Mouse (Mus musculus): Measurements from ENCODE around the gene Fars2. TPM values are rescaled to one million over a fixed set of nuclear protein-coding genes. Genes with fewer than 3 reads are reported as not detected.
"Not testable (repeated sequence)": the region's sequence is repeated elsewhere in the genome, so short reads cannot be mapped to it uniquely, and the experiment has no call there.

Gene Fars2
- polyA plus RNA-seq, 1 experiment from 2014 or later, result 32.2 TPM

DNA sequence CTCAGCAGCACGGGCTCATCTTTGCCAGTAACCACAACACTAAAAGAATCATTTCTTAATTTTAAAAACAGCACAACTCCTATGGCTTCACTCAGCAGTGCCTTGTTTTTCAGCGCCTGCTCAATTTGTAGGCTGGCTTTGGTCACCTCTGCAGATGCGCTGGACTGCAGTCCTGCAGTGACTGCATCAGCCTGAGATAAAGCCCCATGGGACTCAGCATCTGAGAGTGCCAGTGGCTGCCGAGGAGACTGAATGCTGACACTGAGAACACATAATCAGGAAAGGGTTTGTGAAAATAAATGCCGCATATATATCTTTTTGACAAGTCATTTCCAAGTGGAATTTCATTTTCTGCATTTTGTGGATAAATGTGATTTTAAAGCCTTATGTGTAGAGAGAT lies 268.9 kb downstream of the Fars2 start:
- H3K27me3 ChIP-seq (replicated peaks; ENCODE audit: control insufficient read depth, insufficient read depth, low read length), result no peaks in the 10 kb centered on the region
- ATAC-seq, result no peak
- H3K4me1 ChIP-seq (replicated peaks; ENCODE audit: control insufficient read depth, insufficient read depth, low read length), result no peaks in the 10 kb centered on the region
- H3K9ac ChIP-seq (replicated peaks; ENCODE audit: low read depth, low read length), result no peak overlapping the region
- H3K36me3 ChIP-seq (ENCODE audit: control insufficient read depth, insufficient read depth), result no peaks in the 10 kb centered on the region
- no peak overlapping the region for H3K4me3 ChIP-seq (replicated peaks; ENCODE audit: low read length)
- whole genome bisulfite sequencing, result 81% methylated on average over 5 of the region's 5 CpGs
- no peak overlapping the region for H3K4me2 ChIP-seq (ENCODE audit: low read length)
- H3K27ac ChIP-seq (ENCODE audit: low read length), result no peak overlapping the region
- no peaks in the 10 kb centered on the region for H3K9me3 ChIP-seq (ENCODE audit: control insufficient read depth, low read length)

DNA sequence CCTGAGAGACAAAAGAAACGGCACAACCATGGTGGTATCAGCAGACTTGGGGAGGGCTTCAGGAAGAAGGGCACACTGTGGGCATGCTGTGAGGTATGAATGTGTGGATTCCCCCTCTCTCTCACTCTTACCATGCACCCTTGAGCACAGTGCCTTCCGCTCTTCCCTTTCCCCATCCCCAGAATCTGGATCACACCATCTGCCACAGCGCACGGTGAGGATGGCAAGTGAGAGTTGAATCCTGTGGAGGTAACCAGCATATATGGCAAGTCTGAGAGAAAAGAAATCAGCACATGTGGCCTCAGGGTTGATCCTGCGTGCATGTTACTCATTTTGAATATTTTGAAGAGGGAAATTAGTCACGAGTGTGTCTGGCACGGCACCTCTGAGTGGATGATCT lies 274.7 kb downstream of the Fars2 start:
- Histone ChIP-seq H3K27ac (ENCODE audit: low read length) (no peak overlapping the region), H3K36me3 (ENCODE audit: control insufficient read depth, insufficient read depth) (no peaks in the 10 kb centered on the region), H3K4me2 (ENCODE audit: low read length) (no peak overlapping the region), H3K4me3 (replicated peaks; ENCODE audit: low read length) (no peak overlapping the region), H3K4me1 (replicated peaks; ENCODE audit: control insufficient read depth, insufficient read depth, low read length) (no peaks in the 10 kb centered on the region), H3K9me3 (ENCODE audit: control insufficient read depth, low read length) (no peaks in the 10 kb centered on the region), H3K9ac (replicated peaks; ENCODE audit: low read depth, low read length) (no peak overlapping the region), H3K27me3 (replicated peaks; ENCODE audit: control insufficient read depth, insufficient read depth, low read length) (no peaks in the 10 kb centered on the region)
- 75% methylated on average over 7 of the region's 7 CpGs for WGBS
- ATAC-seq, result no peak

DNA sequence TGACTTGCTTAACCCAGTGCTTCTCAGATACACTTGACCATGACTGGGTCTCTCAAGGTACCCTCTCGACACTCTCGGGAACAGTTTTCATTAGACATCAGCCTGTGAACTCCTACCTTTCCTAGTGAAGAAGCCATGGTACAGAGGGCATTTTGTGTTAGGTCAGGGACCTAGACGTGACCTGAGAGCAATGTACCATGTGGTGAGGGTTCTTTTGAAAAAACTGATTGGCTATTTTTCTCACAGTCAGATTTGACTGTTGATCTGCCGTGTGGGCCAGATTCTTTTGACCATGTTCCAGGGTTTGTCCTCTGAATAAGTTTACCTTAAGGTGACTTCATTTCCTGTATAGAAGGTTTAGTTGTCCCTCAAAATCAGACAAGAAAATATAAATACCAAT lies 275.5 kb downstream of the Fars2 start:
- H3K36me3 ChIP-seq (ENCODE audit: control insufficient read depth, insufficient read depth), result no peaks in the 10 kb centered on the region
- no peak for ATAC-seq
- no peak overlapping the region for H3K9ac ChIP-seq (replicated peaks; ENCODE audit: low read depth, low read length)
- H3K4me1 ChIP-seq (replicated peaks; ENCODE audit: control insufficient read depth, insufficient read depth, low read length), result no peaks in the 10 kb centered on the region
- no peak overlapping the region for H3K4me2 ChIP-seq (ENCODE audit: low read length)
- H3K27me3 ChIP-seq (replicated peaks; ENCODE audit: control insufficient read depth, insufficient read depth, low read length), result no peaks in the 10 kb centered on the region
- H3K9me3 ChIP-seq (ENCODE audit: control insufficient read depth, low read length), result no peaks in the 10 kb centered on the region
- H3K27ac ChIP-seq (ENCODE audit: low read length), result no peak overlapping the region
- no peak overlapping the region for H3K4me3 ChIP-seq (replicated peaks; ENCODE audit: low read length)
- WGBS, result 88% methylated on average over 4 of the region's 4 CpGs

DNA sequence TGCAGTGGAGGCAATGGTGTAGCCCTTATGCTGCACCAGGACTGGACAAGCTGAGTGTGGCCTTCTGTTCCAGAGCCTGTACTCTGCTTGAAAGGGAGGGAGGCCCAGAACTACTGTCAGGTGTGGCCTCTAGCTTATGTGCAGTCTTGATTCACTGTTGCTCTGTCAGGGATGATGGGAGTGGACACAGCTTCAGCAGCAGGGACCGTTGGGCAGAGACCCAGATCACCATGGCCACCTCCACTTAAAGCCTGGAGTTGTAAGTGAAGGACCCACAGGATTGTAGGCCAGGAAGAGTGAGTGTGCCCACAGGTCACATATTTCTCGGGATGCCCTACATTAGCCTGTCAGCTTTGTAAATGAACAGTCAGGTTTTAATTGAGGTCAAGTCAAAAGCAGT lies 283.8 kb downstream of the Fars2 start:
- 84% methylated on average over 2 of the region's 2 CpGs for WGBS
- H3K4me3 ChIP-seq (replicated peaks; ENCODE audit: low read length), result no peak overlapping the region
- no peaks in the 10 kb centered on the region for H3K27me3 ChIP-seq (replicated peaks; ENCODE audit: control insufficient read depth, insufficient read depth, low read length)
- no peak overlapping the region for H3K27ac ChIP-seq (ENCODE audit: low read length)
- no peak overlapping the region for H3K9ac ChIP-seq (replicated peaks; ENCODE audit: low read depth, low read length)
- H3K4me1 ChIP-seq (replicated peaks; ENCODE audit: control insufficient read depth, insufficient read depth, low read length), result no peaks in the 10 kb centered on the region
- no peaks in the 10 kb centered on the region for H3K36me3 ChIP-seq (ENCODE audit: control insufficient read depth, insufficient read depth)
- H3K4me2 ChIP-seq (ENCODE audit: low read length), result no peak overlapping the region
- no peaks in the 10 kb centered on the region for H3K9me3 ChIP-seq (ENCODE audit: control insufficient read depth, low read length)
- ATAC-seq, result no peak

DNA sequence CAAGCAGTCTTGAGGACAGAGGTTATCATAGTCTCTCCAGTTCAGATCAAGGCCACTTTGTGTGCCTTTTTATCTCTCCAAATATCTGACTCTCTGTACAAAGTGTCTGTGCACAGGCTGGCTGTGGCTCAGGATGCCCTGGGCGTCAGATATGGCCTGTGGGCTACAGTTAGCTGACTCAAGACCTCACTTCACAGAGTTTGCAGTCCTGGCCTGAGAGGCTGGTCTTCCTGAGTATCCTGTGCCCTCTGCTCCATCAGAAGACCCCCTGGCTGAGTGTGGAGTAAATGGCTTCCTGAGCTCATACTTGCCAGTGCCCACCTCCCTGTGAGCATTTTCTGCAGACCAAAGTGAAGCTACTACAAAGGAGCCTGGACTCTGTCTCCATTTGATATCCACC lies 296.1 kb downstream of the Fars2 start:
- Histone ChIP-seq H3K36me3 (ENCODE audit: control insufficient read depth, insufficient read depth) (no peaks in the 10 kb centered on the region), H3K27me3 (replicated peaks; ENCODE audit: control insufficient read depth, insufficient read depth, low read length) (no peaks in the 10 kb centered on the region), H3K27ac (ENCODE audit: low read length) (no peak overlapping the region), H3K4me3 (replicated peaks; ENCODE audit: low read length) (no peak overlapping the region), H3K4me1 (replicated peaks; ENCODE audit: control insufficient read depth, insufficient read depth, low read length) (no peaks in the 10 kb centered on the region), H3K9ac (replicated peaks; ENCODE audit: low read depth, low read length) (no peak overlapping the region), H3K9me3 (ENCODE audit: control insufficient read depth, low read length) (no peaks in the 10 kb centered on the region), H3K4me2 (ENCODE audit: low read length) (no peak overlapping the region)
- no peak for ATAC-seq
- 76% methylated on average over 1 of the region's 1 CpGs for WGBS

DNA sequence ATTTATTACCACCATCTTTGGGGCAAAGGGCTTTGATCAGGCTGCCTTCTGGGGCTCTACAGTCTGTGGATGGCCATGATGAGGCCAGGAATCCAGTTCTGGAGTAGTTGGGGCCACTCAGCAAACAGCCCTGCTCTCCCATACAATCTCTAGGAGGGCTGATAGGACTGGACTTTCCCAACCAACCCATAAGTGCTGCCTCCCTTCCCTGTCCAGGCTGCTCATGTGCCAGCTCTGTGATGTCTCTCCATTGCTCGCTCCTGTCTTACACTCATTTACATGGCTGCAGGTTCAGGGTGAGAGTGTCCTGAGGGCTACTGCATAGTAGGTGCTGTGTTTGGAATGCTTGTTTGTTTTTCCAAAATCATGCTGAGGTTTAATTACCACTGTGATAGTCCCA lies 298.0 kb downstream of the Fars2 start:
- H3K4me1 ChIP-seq (replicated peaks; ENCODE audit: control insufficient read depth, insufficient read depth, low read length), result no peaks in the 10 kb centered on the region
- H3K4me3 ChIP-seq (replicated peaks; ENCODE audit: low read length), result no peak overlapping the region
- no peaks in the 10 kb centered on the region for H3K9me3 ChIP-seq (ENCODE audit: control insufficient read depth, low read length)
- WGBS, result 100% methylated on average over 1 of the region's 1 CpGs
- no peak overlapping the region for H3K4me2 ChIP-seq (ENCODE audit: low read length)
- no peak overlapping the region for H3K27ac ChIP-seq (ENCODE audit: low read length)
- no peaks in the 10 kb centered on the region for H3K27me3 ChIP-seq (replicated peaks; ENCODE audit: control insufficient read depth, insufficient read depth, low read length)
- no peak for ATAC-seq
- no peaks in the 10 kb centered on the region for H3K36me3 ChIP-seq (ENCODE audit: control insufficient read depth, insufficient read depth)
- H3K9ac ChIP-seq (replicated peaks; ENCODE audit: low read depth, low read length), result no peak overlapping the region

DNA sequence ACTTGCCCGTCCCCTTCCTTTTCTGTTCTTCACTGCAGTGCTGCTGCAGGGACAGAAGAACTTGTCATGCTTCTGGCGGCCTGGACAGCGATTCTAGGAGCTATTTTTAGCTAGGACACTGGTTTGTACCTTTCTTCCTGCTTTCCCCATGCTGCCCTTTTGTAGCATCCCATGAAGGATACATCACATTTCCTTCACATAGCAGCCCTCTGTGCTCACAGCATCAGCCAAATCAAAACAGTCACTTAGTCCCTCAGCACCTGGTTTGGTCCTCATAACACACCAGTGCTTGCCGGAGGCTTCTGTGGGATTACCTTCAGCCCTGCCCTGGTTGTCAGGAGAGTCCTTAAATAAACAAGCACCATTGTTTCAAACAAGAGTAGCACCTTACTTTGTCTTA lies 299.3 kb downstream of the Fars2 start:
- no peaks in the 10 kb centered on the region for H3K4me1 ChIP-seq (replicated peaks; ENCODE audit: control insufficient read depth, insufficient read depth, low read length)
- no peaks in the 10 kb centered on the region for H3K36me3 ChIP-seq (ENCODE audit: control insufficient read depth, insufficient read depth)
- H3K4me3 ChIP-seq (replicated peaks; ENCODE audit: low read length), result no peak overlapping the region
- H3K27ac ChIP-seq (ENCODE audit: low read length), result no peak overlapping the region
- ATAC-seq, result no peak
- 80% methylated on average over 4 of the region's 4 CpGs for WGBS
- H3K9ac ChIP-seq (replicated peaks; ENCODE audit: low read depth, low read length), result no peak overlapping the region
- H3K4me2 ChIP-seq (ENCODE audit: low read length), result no peak overlapping the region
- H3K9me3 ChIP-seq (ENCODE audit: control insufficient read depth, low read length), result no peaks in the 10 kb centered on the region
- no peaks in the 10 kb centered on the region for H3K27me3 ChIP-seq (replicated peaks; ENCODE audit: control insufficient read depth, insufficient read depth, low read length)

DNA sequence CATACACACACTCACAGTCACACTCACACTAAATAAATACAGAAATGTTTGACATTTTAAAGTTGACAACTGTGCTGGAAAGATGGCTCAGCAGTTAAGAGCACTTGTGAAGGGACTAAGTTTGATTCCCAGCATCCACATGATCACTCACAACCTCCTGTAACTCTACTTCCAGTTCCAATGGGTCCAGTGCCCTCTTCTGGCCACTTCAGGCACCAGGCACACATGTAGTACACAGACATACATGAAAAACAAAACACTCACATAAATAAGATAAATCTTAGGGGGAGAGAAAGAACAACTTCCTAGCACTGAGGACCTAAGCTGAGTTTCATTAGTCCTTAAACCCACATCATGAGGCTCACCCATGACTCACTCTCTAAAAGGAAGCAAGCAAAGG lies 302.1 kb downstream of the Fars2 start:
- H3K4me1 ChIP-seq (replicated peaks; ENCODE audit: control insufficient read depth, insufficient read depth, low read length), result no peaks in the 10 kb centered on the region
- H3K4me3 ChIP-seq (replicated peaks; ENCODE audit: low read length), result no peak overlapping the region
- no peak for ATAC-seq
- no peaks in the 10 kb centered on the region for H3K27me3 ChIP-seq (replicated peaks; ENCODE audit: control insufficient read depth, insufficient read depth, low read length)
- no peak overlapping the region for H3K9ac ChIP-seq (replicated peaks; ENCODE audit: low read depth, low read length)
- H3K27ac ChIP-seq (ENCODE audit: low read length), result no peak overlapping the region
- H3K9me3 ChIP-seq (ENCODE audit: control insufficient read depth, low read length), result 0 out of 2 replicates have a peak, but pooled peaks cover 3% of the 10 kb centered on the region
- H3K36me3 ChIP-seq (ENCODE audit: control insufficient read depth, insufficient read depth), result no peaks in the 10 kb centered on the region
- H3K4me2 ChIP-seq (ENCODE audit: low read length), result no peak overlapping the region

DNA sequence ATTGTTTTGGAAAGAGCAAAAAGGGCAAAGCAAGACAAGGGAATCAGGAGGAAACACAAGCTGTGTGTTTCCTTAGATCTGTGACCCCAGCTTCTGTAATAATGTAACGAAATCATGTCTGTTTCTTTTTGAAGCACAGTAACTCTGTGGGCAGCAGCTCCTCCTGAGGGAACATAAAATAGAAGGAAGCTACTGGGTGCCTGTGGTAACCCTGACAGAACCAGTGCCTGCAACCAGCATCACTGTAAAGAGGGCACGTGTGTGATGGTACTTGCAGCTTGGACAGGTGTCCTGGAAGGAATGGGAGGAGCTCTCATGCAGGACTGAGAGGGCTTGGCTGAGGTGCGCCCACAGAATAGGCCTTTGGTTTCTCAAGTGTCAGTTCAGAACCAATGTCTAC lies 305.2 kb downstream of the Fars2 start:
- no peak overlapping the region for H3K4me2 ChIP-seq (ENCODE audit: low read length)
- H3K9me3 ChIP-seq (ENCODE audit: control insufficient read depth, low read length), result 0 out of 2 replicates have a peak, but pooled peaks cover 5% of the 10 kb centered on the region
- 76% methylated on average over 3 of the region's 3 CpGs for WGBS
- H3K36me3 ChIP-seq (ENCODE audit: control insufficient read depth, insufficient read depth), result no peaks in the 10 kb centered on the region
- H3K27ac ChIP-seq (ENCODE audit: low read length), result no peak overlapping the region
- no peaks in the 10 kb centered on the region for H3K4me1 ChIP-seq (replicated peaks; ENCODE audit: control insufficient read depth, insufficient read depth, low read length)
- ATAC-seq, result no peak
- H3K4me3 ChIP-seq (replicated peaks; ENCODE audit: low read length), result no peak overlapping the region
- H3K27me3 ChIP-seq (replicated peaks; ENCODE audit: control insufficient read depth, insufficient read depth, low read length), result no peaks in the 10 kb centered on the region
- no peak overlapping the region for H3K9ac ChIP-seq (replicated peaks; ENCODE audit: low read depth, low read length)

DNA sequence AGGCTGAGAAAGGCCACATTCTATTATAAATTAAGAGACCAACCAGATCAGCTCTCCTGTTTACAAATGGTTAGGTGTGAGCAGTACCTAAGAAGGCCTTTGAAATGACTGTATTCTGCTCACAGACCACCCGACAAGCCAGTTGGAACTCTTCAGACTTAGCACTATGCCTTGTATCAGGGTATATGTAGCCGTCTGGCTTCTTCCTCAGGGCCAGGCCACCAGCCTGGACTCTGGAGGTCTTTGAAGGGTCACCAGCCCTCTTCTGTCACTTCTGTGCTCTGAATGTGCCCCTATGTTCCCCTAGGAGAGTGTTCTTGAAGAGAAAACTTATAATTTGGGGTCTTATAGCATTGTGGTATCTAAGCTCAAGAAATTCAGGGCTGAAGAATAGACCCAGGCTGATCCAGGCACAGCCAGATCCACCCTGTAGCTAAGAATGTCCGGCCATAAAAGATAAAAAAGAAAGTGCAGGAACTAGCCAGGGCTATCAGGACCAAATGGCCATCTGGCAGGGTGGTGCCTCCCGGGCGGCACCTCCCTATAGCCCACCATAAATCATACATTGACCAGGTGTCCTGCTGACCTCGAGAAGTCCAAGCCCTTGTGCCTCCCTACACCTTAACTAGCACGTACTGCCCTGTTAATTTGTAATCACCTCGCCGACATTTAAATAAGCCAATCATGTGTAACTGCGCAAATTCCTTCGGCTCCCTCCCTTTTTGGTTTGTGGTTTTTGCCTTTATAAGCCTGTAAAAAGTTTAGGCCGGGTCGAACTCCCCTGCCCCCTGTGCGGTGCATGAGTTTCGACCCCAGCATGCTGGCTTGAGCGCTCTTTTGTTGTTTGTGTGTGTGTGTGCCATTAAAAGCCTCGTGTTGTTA lies 308.9 kb downstream of the Fars2 start:
- WGBS, result 92% methylated on average over 17 of the region's 17 CpGs
- not testable (repeated sequence) for H3K4me3 ChIP-seq (replicated peaks; ENCODE audit: low read length); H3K4me2 ChIP-seq (ENCODE audit: low read length); H3K36me3 ChIP-seq (ENCODE audit: control insufficient read depth, insufficient read depth); H3K4me1 ChIP-seq (replicated peaks; ENCODE audit: control insufficient read depth, insufficient read depth, low read length); ATAC-seq; H3K27me3 ChIP-seq (replicated peaks; ENCODE audit: control insufficient read depth, insufficient read depth, low read length); H3K9me3 ChIP-seq (ENCODE audit: control insufficient read depth, low read length); H3K27ac ChIP-seq (ENCODE audit: low read length); H3K9ac ChIP-seq (replicated peaks; ENCODE audit: low read depth, low read length)

All from forebrain, embryonic 16.5 days (tissue).